Mouse (Mus musculus) B cell, adult 2 months (primary cell): Measurements from ENCODE around the gene Fh1.

Source experiments
- DNase-seq, 2 experiments: peaks; one replicate each; pipeline ENCODE4 v3.0.0; 2022

Gene Fh1

DNA sequence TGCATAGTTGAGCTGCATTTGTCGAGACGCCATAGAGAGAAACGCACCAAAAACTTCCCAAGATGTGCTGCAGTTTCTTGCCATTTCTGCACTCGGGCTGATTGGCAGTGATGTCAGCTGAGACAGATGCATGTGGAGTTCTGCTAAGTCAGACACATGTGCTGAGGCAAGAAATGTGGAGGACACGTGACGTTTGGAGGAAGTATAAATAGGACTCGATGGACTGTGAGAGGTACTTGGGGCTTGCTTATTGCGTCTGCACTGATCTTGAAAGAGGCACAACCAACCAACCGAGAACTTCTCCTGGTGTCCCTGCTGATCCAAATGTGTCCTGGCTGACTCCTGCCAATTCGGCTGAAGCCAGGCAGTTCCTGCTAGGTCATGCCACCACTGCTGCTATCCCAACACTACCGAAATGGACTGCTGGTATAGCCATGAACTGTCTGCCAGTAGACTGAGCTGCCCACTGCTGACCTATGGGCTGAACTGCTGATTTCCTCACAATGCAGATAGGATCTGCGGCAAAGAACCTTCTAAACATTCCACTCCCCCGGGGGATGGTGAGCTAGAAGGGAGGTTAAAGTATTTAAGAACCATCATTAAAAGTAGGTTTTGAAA is 5.5 kb downstream of the Fh1 start, which contains the start of gene Kmo:
Kmo (plus strand) TSS at position 568 of the 618 bp plus-strand sequence.
- no peak for DNase-seq

DNA sequence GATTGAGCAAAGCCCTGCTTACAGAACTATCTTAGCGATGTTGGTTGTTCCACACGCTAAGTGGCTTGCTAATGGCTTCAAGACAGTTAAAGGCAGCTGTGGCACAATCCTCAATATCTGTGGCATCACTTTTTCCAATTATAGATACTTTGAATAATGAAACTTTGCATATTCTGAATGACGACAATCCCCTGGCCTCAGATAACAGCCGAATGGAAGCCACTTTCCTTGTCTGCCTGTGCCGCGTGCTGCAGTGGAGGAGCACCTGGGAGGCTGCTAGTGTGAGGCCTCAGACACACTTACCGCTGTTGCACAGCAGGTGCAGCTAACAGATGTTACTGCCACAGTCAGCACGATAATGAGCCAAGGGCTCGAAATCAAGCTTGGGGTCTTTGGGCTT is 10.4 kb downstream of the Fh1 start:
- DNase-seq, result no peak

DNA sequence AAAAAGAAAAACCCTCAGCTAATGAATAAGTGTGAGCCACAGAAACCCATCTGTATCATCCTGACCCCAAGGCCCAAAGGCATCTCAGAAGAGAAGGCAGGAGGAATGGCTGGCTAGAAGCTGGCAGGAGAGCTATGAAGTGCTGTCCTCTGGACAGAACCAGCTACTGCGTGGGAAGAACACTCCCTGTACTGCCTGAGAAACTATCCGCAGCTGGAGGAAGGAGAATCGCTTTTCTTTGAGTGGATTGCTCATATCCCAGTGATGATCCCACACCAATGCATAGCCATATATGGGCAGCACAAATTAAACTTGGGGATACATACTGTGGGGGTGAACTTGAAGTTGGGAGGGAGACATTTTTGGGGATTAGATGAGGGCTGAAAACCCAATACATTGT is 16.7 kb downstream of the Fh1 start:
- no peak for DNase-seq

DNA sequence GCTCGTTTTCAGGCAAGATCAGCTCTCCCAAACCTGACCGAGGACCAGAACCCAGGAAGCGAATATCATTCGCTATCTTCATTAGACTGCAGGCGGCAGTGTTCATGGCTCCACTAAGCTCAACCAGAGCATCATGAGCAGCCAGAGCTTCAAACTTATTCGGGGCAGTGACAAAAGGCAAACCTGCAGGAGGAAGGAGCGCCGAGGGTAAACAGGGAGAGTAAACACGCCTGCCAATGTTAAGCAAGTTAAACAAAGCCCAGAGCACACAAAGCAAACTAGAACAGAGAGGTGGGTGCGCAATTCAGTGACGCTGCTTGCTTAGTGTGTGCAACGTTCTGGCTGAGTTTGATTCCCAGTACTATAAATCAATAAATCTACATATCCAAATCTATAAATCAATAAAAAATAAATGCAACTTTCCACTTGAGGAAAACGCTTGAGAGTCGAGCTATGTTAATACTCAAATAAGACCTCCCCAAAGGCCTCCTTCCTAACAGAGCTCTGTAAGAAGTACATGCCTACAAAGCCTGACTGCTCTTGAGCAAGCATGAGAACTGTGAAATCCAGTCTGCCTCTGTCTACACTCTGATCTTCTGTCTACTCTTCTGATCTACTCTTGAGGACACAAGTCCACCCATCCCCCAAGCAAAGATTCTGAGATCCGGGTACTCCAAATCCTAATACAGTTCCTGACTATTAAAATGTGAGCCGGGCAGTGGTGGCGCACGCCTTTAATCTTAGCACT is 17.4 kb downstream of the Fh1 start:
- DNase-seq, result no peak

DNA sequence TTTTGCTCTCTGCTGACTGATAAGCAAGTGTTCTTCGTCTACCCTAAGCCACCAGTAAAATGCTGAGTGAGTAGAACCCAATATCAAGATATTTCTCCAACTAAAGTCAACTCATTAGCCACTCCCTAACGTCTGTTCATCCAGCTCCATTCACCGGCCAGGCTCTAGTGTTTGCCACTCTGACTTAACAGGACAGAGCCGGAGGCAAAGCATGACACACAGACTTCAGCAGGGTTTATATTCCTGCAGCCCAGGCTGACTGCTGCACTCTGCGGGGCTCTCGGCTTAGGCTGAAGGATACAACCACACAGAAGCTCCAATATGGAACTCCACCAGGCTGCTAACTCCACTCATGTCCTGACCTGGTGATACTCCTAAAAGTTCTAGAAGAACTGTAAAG is 18.1 kb downstream of the Fh1 start:
- DNase-seq, result no peak

DNA sequence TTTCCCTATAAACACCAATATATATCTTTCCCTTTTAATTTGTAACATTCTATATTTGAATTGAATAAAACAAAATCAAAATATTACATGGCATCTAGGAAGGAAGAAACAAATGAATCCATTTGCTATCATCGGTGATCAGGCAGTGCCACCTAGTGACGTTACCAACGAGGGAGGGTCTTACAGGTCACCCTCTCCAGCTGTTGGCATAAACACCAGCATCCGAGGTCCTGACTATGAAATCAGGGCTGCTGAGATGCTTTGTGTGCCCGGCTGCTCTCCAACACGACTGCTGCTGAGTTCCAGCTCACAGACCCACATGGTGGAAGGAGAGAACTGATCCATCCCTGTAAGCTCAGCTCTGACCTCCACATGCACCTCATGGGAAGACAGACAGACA is 22.0 kb downstream of the Fh1 start:
- peak; percentile 32 to 37 for DNase-seq

DNA sequence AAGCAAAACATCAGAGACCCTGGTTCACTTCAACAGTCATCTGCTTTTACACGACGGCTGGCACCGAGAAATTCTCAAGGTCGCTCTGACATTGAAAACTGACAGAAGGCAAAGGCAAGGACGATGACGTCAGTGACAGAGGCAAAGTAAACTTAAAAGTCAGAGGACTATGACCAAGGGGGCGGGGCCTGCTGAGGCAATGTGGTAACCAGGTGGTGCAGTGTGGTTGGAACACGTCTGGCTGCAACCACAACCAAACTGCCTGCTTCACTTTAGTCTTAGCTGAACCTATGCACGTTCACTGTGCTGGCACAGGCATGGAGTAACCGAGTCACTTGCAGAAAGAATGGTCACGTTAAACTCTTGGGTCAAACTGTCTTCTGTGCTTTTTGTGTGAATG is 23.2 kb downstream of the Fh1 start:
- no peak for DNase-seq

DNA sequence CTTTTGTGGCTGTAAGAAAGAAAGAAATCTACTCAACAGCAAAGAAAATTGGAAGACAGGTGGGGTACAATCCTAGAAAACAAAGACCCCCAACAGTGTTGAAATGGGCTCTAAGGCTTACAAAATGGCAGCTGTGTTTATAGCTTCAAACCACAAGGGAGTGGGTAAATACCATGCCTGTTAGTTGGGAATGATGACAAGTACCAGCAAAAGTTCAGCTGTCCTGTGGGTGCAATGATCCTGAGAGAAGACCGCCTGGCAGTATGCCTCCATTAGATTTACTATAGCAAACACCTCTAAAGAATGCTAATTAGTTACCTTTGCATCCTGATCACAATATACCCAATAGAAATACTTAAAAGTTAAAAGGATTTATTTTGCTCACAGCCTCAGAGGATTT is 32.6 kb downstream of the Fh1 start:
- no peak for DNase-seq

DNA sequence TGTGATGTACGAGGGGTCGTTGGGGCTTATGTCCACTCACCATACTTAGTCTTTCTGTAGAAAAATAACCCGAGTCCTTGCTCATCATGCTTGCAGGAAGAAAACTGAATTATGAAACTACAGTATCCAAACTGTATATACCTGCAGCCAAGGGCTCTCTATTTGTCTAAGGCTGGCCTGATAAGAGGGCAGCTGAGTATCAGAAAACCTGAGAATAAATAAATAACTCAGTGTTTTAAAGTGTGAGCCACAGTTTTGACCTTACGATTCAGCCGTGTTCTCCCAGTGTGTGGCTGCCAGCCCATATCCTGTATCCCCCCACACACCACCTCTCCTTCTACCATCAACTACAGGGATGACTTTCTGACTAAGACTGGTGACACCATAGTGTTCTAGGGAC is 38.8 kb downstream of the Fh1 start:
- no peak for DNase-seq

DNA sequence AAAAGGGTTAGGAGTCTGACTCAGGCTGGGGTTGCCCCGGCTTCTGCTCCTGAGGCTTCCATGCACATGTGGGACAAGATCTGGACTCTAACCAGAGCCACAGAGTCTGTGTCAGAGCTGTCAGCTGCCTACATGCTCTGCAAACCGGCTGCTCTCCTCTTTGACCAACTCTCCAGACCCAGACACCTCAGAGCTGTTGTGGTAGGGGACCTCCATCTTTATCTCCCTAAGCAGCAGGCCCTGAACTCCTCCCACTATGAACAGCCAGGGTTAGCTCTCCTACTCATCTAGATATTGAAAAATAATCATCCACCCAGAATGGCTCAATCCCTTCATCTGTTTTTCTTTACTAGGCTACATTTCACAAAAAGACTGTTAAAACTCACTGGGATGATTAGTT is 40.2 kb downstream of the Fh1 start:
- DNase-seq, result no peak

DNA sequence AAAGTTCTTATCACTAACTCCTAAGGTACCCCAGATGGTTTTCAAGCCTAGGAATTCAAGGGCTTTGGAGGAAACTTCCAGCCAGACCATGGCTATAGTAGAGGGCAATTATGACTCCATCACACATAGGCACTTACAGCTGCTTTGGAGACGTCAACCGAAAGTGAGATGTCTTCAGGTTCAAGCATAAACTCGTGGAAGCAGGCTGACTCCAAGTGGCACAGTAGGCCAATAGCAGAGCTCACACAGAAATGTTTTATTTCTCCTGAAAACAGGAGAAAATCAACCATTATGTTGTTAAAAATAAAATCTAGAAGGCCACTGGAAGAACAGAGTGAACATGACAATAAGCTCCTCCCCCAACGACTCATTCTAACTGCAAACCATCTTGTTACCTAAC is 42.6 kb downstream of the Fh1 start:
- DNase-seq, result no peak

DNA sequence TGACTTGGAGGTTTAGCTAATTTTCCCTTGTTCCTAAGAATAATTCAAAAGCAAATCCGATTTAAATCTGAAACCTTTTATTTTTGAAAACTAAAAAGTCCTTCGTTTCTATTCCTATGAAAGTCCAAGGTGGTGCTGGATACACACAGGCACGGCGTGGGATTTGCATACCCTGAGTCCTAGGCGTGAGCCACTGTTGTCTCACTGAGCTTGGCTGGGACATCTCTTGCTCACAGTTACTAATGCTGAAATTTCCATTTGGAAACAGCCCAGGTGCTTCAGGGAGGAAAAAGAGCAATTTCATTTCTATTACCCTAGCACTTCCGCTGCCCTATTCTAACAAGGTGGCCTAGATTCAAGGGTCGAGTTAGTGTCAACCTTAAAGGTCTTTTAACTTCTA is 45.1 kb downstream of the Fh1 start:
- no peak for DNase-seq

DNA sequence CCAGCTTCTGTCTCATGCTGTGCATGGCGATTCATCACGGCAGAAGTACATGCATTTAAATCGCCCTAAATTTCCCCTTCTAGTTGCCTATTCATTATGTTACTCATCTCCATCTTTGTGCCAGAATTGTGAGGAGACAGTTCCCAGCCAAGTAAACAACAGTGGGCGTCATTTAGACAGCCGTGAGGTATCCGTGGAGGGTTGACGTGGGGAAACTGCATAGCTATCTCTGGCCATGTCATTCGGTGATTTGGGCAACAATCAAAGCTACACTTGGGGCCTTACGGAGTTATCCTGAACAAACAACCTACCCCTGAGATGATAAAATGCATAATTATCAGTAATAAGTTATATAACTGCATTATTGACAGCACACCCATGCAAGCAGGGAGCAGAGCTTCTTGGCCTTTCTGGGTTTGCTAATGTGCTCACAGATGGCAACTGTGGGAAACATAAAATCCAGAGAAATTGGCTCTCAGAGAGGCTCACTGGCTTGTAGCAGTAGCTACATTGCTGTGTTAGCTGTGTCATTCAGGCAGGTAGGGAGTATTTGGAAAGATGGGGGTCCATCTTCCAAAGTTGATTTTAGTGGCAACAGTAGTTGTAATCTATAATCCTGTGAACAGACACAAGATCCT is 45.7 kb downstream of the Fh1 start:
- no peak for DNase-seq

DNA sequence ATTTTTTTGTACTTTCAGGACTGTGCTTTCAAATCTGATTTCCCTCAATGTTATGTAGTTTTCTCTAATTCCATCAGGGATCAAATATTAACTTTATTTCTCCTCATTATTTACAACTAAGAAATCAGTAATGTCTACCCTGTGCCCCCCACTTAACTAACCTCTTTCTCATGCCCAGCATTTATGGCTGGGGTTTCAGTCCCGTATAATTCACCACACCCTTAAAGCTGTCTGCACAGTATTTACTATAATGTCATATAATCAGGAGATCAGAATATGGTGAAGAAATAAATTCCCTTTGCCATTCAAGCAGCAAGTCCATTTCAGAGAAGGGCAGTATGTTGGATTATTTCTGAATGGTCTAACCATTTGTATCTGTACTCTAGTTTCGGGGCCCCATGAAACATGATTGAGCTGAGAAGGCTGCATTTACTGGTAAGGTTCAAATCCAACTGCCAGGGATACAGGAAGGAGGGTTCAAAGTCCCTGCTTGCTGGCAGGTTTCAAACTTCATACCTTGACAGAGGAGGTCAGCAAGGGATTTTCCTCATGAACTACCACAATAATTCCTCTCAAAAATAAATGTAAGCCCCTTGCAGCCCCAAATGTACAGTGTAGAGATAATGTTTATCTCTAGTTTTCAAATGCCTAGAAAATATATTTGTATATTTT is 46.9 kb downstream of the Fh1 start:
- no peak for DNase-seq

DNA sequence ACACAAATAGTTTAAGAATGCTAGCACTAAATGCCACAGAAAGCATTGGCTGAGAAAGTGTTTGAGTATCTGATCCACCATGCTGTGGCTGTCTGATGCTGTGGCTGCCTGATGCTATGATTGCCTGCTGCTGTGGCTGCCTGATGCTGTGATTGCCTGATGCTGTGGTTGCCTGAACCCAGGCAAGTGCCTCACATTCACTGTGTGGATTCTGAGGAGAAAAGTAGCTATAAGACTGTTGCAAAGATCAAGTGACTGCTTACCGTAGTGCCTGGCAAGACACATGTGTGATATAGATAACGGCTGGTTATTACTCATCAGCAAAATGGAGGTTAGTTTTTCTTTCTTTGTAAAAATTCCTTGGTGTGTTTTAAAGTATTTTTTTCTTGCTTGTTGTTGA is 51.3 kb downstream of the Fh1 start:
- no peak for DNase-seq

DNA sequence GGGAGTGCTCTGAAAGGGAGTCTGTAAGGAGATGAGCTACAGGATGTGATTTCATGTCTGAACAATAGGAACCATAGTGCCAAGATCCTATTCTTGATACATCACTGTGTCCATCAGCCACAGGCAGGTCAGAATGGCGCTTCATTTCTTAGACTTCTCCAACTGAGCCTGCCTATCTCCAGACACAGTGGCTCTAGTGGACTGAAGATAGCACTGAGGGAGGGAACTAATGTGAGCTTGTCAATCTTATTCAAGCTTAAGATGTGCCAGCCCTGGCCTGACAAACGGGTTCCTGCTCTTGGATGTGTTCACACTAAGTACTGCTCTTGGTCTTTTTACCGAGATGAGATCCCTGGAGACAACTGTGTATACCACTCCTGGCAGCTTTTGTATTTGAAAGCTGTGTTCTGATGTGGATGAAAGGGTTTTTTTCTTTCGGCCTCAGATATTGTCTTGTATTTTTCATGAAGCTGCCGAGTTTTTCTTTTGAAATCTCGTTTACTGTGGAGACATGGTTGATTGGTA is 59.8 kb downstream of the Fh1 start:
- DNase-seq, result no peak

DNA sequence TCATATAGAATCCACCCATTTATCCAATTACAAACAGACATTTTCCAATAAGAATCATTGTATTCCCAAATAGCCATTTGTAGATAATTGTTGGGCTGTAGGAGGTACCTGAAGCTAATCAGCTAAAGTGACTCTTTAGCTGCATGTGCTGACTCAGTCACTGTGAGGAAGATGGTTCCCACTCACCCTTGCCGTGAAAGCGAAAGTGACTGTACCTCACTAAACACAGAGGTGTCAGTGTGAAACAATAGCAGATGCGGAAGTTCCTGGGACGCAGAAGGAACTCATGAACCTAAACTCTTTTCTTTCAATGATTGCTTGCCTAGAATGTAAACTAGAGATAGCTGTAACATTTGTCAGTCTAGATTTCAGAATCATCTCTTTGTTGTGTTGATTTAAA is 61.1 kb downstream of the Fh1 start:
- peak; percentile 25 to 46 for DNase-seq

DNA sequence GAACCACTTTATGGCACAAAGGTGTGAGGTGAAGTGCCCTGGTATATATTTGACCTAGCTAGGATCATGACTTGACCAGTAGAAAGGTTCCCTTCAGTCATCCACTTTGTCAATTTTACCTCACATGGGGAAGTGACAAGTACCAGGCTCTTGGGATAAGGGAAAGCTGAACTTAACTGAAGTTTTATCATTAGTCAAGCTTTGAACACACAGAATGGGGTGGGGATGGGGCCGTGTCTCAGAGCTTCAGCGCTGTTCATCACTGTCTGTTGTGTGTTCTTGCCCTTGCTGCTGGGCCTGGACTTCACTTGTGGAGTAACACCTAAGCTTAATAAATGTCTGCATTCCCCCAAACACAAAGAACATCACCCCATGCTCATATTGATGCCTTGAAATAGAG is 63.1 kb downstream of the Fh1 start:
- no peak for DNase-seq

DNA sequence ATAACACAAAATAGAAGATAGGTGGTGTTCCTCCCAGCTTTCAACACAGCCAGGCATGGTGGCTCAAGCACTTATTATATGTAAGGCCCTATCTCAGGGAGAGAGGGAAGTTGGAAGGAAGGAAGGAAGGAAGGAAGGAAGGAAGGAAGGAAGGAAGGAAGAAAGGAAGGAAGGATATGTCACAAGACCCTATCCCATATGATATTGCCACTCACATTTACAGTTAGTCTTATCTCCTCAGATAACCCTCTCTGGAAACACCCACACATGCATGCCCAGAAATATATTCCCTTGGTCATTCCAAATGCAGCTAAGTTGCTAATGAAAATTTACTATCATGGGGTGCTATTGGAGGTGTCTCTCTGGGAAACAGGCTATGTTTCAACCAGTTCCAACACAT is 63.6 kb downstream of the Fh1 start:
- no peak for DNase-seq

DNA sequence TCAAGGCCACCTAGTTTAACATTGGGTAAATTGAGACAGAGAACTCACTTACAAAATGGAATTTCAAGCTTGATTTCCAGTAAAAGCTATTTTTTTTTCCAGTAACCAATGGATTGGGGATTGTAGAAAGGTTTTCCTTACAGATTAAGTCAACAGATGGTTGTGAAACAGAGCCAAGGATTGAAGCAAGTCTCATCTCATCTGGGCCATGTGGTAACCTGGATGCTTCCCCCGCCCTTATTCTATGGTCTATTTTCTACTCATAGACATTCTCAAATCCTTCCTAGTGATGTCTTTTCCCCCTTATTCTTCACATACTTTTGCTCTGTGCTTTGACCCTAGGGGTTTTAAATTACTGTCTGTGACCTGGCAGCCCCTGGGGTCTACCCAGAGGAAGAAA is 70.8 kb downstream of the Fh1 start:
- no peak for DNase-seq

DNA sequence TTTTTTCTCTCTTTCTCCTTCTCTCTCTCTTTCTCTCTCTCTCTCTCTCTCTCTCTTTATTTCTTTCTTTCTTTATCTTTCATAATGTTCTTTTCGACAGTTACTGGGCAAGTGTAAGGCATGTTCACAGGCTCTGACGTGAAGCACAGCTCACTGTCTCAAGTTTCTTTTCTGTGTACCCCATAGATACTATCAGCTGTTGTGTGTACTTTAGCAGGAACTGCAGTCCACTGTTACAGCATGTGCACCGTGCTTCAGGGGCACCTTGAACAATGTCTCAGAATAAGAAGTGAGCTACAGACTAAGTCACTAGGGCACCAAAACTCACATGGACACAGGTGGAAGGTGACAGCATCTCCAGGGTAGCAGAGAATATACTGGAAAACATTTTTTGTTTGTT is 73.0 kb downstream of the Fh1 start:
- DNase-seq, result no peak

DNA sequence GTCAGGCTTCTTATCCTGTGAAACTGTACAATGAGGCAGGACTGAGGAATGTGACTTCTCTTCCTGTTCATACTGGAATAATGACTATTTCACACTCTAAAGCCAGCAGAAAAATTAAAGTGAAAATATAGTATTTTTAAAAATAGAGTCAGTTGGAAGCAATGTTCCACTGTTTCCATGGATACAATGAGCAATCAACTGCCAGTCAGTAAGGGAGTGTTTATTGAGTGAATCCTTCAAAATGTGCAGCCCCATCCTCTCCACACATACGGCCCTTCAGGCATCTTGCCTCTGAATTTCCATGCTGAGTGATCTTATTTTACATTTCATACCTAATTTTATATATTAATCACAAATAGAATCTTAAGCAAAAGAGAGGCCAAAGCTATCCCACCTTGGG is 74.8 kb downstream of the Fh1 start:
- DNase-seq, result no peak
